Mouse (Mus musculus) cerebellum, postnatal 36 days (tissue): ENCODE measurements around the gene Serpina3n.
"Not testable (repeated sequence)": the region's sequence is repeated elsewhere in the genome, so short reads cannot be mapped to it uniquely, and the experiment has no call there.

Source experiments
- DNase-seq, 2 experiments: peaks; one replicate each; pipeline ENCODE4 v3.0.0; 2021 to 2022; ENCODE audit warnings: mixed read lengths in 2 of 2

The Serpina3n gene

DNA sequence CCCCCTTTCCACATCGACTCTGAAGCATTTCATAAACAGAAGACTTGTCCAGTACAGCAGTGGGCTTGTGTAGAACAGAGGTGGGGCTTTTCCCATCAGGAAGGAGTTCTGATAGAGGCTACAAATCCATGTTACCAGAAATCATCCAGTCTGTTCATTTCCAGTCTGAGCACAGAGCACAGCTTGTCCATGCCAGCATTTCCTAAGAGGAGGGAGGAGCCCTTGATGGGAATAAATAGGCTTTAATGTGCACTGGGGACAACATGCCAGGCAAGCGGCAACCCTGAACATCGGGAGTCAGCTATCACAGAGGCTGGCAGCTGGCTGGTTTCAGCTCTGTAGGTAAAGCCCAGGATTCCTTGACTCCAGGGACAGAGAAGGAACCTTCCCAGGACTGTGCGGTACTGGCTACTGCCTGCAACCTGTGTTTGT, at the start of gene Serpina3n:
TSS of gene Serpina3n (plus strand) at position 276 of the 432 bp plus-strand sequence.
- DNase-seq: no peak

DNA sequence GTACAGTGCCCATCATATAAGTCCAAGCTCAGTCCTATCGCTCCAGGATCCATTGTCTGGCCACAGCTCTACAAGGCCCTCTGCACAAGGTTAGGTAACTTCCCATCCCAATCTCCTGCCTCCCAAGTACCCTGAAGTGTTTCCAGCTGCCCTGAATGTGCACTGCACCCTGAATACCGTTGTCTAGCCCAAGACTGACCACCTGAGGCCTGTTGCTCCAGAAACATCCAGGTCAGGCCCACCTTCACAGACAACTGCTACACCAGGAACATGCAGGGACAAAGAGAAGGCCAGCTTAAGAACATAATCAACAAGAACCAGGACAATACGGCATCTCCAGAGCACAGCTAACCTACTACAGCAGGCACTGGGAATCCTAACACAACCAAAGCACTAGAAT, 36.5 kb upstream of the Serpina3n start:
- no peak for DNase-seq

DNA sequence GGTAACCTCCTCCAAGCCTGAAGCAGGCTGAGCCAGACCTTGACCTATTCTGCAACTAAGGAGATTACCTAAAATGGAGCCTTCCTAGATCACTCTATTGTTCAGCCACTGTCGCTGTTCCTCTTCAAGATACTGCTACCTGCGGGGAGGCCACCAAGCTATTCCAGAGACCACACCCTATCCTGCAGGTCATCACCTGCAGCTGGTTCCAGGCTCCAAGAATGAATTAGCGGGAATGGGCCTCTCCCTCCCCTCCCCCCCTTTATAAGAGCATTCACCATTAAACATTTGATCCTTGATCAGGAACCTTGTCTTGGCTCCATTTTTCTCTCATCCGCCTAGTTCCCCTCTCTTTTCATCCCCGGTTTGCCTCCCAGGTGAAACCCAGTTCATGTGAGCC, 29.4 kb upstream of the Serpina3n start:
- not testable (repeated sequence) for DNase-seq

- not testable (repeated sequence) for DNase-seq
Measured at GRCm38 (mm10) chr12:104378351-104378750, 28.2 kb upstream of the Serpina3n start.

DNA sequence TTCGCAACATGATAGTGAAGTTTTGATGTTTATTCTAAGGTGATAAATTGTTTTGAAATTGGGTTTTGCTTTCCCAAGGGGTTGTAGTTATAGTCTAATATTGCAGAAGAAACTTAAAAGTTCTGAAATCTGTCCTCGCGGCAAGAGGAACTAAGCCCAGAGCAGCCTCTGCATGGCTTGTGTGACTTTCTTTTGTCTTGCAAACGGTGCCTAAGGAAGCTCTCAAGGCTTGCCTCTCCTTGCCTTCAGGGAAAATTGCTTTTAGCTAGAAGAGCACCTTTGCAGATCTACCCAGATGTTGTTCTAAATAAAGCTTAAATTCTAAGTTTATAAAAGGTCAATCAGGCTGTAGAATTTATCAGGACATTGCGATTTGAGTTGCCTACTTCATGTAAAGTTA, 27.7 kb upstream of the Serpina3n start:
- not testable (repeated sequence) for DNase-seq

GRCm38 (mm10) chr12:104379856-104380255, 26.7 kb upstream of the Serpina3n start:
- no peak for DNase-seq

DNA sequence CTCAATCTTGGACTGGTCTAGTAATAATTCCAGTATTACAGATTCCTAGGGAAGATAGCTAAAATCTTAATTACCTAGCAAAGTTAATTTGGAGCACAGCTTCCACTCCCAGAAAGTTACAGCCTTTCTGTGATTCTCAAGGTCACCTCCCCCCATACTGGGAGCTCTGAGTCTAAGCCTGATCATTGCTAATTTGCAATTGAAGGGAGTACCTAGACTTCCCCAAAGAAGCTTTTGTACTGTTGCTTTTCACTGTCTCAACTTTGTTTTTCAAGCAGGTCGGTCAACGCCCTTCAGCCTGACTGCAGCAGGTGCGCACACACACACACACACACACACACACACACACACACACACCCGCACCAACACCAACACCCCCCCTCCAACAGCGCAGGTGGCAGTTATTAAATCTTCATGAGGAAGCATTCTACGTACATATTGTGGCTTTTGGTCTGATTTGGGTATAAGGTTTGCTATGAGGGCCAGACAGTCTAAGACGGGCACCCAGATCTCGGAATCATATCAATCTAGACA, 25.4 kb upstream of the Serpina3n start:
- not testable (repeated sequence) for DNase-seq

- not testable (repeated sequence) for DNase-seq
Measured at GRCm38 (mm10) chr12:104385987-104386386, 20.5 kb upstream of the Serpina3n start.

DNA sequence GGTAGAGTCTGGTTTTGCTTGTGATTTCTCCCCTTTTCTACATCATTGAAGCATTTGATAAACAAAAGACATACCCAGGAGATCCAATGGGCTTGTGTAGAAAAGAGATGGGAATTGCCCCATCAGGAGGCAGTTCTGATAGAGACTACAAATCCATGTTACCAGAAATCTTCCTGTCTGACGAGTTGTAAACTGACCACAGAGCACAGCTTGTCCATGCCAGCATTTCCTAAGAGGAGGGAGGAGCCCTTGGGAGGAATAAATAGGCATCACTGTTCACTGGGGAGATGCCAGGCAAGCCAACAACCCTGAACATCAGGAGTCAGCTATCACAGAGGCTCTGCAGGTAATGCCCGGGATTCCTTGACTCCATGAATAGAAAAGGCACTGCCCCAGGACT, 19.7 kb upstream of the Serpina3n start:
- DNase-seq: not testable (repeated sequence)

DNA sequence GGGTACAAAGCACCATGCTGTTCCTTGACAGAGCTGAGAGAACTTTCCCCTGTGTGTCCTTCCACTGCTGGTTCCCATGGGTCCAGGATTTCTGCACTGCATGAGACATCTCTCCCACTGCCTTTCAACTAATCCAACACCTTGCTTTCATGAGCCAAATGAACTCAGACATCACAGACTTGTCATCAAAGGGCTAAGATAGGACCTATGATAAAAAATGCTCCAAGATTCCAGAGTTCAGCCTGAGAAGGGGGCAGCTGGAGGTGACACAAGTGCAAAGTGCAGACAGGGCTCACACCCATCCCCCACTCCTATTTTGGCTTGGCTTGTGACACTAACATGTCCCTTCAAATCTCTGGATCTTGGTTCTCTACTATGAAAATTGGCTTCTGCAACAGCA, 18.1 kb upstream of the Serpina3n start:
- no peak for DNase-seq

- not testable (repeated sequence) for DNase-seq
Measured at GRCm38 (mm10) chr12:104391057-104391456, 15.5 kb upstream of the Serpina3n start.

- DNase-seq: no peak
Measured at GRCm38 (mm10) chr12:104403968-104404367, 2.6 kb upstream of the Serpina3n start.

- no peak for DNase-seq
Measured at GRCm38 (mm10) chr12:104412507-104412906, 6.0 kb downstream of the Serpina3n start.

DNA sequence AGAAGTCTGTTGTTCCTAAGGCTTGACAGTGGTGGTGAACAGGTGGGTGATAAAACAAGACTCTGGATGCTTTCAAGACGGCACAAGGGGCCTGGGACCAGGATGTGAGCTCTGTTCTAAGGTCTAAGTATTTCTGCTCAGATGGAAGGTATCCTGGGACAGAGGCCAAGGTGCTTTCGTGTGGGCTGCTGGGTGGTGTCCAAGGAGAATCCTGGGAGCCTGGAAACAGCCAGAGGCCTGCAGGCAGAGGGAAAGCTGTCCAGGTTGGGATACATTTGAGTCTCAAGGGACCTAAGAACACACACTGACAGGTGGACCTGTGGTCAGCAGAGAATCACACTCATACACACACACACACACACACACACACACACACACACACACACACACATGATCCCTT, 8.0 kb downstream of the Serpina3n start:
- DNase-seq: peak; percentile 25 to 29

DNA sequence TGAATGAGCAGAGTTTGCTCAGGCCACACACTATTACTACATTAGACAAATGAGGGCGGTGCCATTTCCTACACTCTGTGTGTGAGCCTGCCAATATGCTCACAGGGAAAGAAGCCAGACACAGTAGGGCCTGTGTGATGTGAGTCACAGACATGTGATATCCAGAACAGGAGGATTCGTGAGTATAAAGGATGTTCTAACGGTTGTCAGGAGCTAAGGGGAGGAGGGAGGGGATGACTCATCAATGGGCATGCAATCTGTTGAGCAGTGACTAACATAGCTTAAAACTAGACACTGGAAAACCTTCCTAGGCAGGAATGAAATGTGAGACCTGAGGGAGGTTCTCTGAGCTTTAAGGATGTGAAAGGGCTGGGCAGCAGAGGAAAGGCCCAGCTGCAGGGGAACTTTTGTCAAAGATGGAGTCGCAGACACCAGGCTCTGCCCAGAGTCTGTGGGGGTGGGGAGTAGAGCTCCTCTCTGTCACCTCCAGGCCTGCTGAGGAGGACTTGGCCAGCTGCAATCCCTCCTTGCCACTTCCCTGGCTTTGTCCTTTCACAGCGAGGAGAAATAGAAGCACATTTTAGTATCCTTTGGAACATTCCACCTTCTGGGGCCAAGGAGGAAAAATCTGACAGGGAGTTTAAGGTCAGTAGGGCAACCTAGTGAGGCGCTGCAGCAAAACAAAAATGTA, 9.2 kb downstream of the Serpina3n start:
- DNase-seq: peak; percentile 45 to 65

DNA sequence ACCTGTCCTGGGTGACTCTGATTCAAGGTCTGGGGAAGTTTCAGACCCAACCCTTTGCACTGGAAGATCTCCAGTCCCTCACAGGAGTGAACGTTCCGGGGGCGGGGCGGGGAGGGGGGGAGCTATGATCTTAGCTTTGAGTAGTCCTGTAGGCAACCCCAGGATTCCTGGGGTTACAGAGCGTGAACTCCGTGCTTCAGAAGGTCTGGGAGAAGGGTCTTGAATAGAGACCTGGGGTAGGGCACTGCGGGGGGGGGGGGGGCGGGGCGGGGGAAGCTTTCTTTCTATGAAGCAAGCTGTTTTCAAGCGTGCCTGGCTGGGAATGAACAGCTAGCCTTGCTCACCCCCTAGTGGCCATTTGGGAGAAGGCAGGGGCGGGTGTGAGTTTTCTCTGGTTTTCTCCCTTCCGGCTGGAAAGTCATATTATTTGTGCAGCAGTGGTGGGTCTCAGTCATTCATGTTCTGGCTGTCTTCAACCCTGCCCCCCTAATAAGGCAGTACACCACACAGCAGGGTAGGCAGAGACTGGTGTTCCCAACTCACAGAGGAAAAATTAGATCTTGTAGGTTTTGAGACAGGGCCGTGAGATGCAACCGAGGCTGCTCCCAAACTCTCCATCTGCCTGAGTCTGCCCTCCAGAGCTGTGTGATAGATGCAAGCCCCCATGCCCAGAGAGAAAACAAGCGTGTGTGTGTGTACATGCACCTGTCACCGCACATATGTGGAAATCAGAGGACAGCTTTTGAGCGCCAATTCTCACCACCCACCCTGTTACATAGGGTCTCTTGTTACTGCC, 12.0 kb downstream of the Serpina3n start:
- DNase-seq: peak; percentile 78 to 80

DNA sequence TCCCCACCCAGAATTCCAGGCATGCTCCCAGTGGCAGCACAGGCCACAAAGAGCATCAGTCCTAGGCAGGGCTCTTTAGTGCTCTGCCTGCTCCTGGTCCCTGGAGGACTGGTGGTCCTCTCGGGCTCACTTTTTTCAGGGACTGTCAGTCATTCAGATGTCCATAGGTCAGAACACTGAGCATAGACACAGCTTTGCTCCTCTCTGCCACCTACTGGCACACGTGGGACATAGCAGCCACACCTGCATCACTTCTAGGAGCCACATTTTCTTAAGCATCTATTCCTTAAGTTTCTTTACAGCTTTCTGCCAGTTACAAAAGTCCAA, 12.6 kb downstream of the Serpina3n start:
- DNase-seq: no peak

- no peak for DNase-seq
Measured at GRCm38 (mm10) chr12:104422615-104423392, 16.3 kb downstream of the Serpina3n start.

- no peak for DNase-seq
Measured at GRCm38 (mm10) chr12:104425591-104425990, 19.1 kb downstream of the Serpina3n start.

GRCm38 (mm10) chr12:104426915-104427314, 20.4 kb downstream of the Serpina3n start:
- DNase-seq: peak; percentile 30 to 34

GRCm38 (mm10) chr12:104431359-104431758, 24.8 kb downstream of the Serpina3n start:
- no peak for DNase-seq

DNA sequence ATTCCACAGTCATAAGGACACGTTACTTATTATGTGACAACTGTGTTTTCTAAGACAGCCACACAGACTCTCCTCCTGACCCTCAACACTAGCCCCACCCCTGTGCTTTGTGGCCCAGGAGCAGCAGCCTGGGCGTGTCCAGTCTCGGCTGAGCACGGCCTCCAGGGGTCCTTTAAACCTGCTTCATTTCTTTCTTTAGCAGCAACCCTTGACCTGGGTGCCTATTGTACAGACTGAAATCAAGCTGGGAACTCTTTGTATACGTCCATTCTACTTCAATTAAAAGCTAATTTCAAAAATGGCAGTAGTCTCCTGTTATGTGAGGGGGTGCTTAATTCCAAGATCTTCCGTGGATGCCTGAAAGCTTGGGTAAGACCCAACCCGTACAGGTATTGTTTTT, 26.7 kb downstream of the Serpina3n start:
- no peak for DNase-seq
